Mouse (Mus musculus): ENCODE data around the gene Gm5089.

GRCm38 (mm10) chr14:122449601-122450495, 1.1 kb downstream of the Gm5089 start:
- TF ChIP-seq CTCF (conservative IDR thresholded peaks at IDR 0.05; ENCODE audit: insufficient read depth, insufficient read length, low read depth, low read length): no peak
- TF ChIP-seq POLR2A (IDR thresholded peaks at IDR 0.05; ENCODE audit: low read depth, low read length): no peak

All from kidney, adult 2 months (tissue).